Mouse (Mus musculus): ENCODE results near the gene Gnptg. TPM values are rescaled to one million over a fixed set of nuclear protein-coding genes. Genes with fewer than 3 reads are reported as not detected.

The Gnptg gene
- 8.7 TPM for polyA plus RNA-seq (2014; fragmentation: Illumina TruSeq; extraction: RNeasy Lipid Tissue Mini Kit (QIAGEN cat#74804); ENCODE audit: low replicate concordance)

DNA sequence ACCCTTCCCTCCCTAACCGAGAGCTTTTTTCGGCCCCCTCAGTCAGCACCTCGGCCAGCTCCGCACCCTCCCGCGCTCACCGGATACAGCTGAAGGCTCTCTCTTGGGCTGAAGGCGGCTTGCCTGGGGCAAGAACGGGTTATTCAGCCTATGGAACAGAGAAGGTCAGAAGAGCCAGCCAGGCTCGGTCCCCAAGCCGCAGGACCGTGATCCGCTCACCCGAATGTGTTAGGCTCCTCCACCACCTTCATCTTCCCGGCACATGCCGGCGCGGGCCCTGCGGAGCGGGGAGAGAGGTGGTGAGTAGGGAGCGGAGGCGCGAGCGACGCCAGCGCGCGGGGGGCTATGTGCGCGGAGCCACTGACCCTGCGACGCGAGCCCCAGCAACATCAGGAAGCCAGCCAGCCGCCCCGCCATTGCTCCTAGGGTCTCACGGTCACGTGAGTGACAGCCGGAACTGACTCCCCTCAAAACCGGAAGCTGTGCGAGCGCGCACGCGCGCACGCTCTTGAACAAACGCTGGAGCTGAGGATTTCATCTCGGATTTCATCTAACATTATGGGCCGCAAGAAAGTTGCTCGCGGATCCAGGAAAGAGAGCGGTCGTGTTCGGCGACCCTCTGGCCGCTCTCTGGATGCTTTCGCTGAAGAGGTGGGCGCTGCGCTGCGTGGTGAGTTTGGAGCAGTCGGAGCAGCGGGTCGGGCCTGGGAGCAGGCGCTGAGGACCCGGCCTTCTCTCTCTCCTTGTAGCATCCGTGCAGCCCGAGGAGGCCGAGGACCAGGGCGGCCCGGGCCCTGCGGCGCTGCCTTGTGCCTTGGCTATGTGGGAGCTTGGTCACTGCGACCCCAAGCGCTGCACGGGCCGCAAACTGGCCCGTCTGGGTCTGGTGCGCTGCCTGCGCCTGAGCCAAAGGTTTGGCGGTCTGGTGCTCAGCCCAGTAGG is at the start of gene Gnptg, which contains the start of gene Tsr3:
Gene Gnptg (minus strand): TSS at position 430 of the 942 bp plus-strand sequence.
Gene Tsr3 (plus strand): TSS at position 476 of the 942 bp plus-strand sequence.

GRCm38 (mm10) chr17:25274571-25275346 is 34.8 kb upstream of the Gnptg start, which contains the start of gene Ube2i:
TSS of gene Ube2i (minus strand) at chr17:25274622.

GRCm38 (mm10) chr17:25256140-25256754 is 16.3 kb upstream of the Gnptg start, which contains the start of gene Baiap3:
TSS of gene Baiap3 (minus strand) at chr17:25256364.

DNA sequence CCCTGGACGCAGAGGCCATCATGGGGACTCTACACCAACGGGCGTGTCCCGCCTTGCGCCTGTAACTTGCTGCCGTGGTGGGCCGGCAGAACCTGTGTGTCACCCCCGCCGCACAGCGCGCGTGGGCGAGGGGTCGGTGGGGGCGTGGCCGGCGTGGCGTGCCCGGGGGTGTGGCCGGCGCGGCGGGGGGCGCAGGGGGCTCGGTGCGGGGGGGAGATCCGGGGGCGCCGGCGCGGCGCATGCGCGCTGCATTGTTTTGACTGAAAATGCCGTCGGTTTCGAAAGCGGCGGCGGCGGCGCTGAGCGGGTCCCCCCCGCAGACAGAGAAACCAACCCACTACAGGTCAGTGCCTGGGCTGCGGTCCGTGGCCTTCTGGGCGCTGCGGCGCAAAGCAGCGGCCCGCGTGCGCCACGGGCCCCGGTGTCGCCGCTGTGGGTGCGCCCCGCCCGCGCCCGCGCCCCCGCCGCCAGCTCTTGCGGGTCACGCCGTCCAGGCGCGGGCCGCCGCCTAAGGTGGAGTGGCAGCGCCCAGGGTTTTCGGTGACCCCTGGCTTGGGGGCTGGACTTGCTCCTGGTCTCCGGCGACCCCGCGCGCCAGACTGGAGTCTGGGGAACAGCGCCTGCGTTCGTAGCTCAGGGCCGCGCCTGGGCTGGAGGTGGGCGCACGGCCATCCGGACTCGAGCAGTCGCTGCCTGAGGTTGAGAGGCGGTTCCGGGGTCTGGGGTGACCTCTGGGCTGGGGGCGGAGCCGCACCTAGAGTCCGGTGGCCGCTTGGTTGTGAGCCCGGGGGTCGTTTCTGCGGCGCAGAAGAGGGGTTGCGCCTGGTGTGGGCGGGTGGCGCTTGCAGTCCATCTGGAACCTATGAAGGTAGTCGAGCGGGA is 51.5 kb downstream of the Gnptg start, which contains the start of gene Unkl:
Gene Unkl (plus strand): TSS at position 248 of the 882 bp plus-strand sequence.

DNA sequence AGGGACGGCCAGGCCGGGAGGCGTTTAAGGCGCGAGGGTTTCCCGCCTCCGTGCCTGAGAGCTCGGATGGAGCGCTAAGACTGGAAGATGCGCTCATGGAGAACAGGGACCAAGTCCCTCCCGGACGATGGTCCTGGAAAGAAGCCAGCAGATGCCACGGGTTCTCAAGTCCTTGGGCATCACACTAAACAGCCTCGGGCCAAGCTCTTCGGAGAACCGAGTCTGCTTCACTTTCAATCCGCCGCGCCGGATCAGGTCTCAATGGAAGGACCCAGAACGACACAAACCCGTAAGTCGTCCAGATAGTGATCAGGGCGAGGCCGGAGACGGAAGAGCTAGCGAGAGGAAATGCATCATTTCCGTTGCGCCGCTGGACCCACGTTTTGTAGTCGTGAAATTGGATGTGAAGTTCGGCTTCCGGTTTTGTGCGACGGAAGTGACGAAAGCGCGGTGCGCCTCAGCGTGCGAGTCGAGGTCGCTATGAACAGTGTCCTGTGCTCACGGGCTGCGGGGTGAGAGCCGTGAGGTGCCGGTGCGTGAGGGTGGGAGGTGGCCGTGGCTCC is 55.7 kb downstream of the Gnptg start, which contains the start of gene BC003965:
Gene BC003965 (plus strand): TSS at position 426 of the 563 bp plus-strand sequence.

Other genes starting within 250 kb of the Gnptg start
- gene Cramp1l, start 224.3 kb downstream of the Gnptg start, polyA plus RNA-seq (2014; fragmentation: Illumina TruSeq; extraction: RNeasy Lipid Tissue Mini Kit (QIAGEN cat#74804); ENCODE audit: low replicate concordance), result 7.6 TPM
- 3.7 TPM for gene Ift140, start 224.0 kb downstream of the Gnptg start, polyA plus RNA-seq (2014; fragmentation: Illumina TruSeq; extraction: RNeasy Lipid Tissue Mini Kit (QIAGEN cat#74804); ENCODE audit: low replicate concordance)
- 2.1 TPM for gene Tmem204, start 156.5 kb downstream of the Gnptg start, polyA plus RNA-seq (2014; fragmentation: Illumina TruSeq; extraction: RNeasy Lipid Tissue Mini Kit (QIAGEN cat#74804); ENCODE audit: low replicate concordance)
- gene Telo2, start 124.2 kb downstream of the Gnptg start, polyA plus RNA-seq (2014; fragmentation: Illumina TruSeq; extraction: RNeasy Lipid Tissue Mini Kit (QIAGEN cat#74804); ENCODE audit: low replicate concordance), result 0.11 TPM
- gene Ptx4, start 119.4 kb downstream of the Gnptg start, polyA plus RNA-seq (2014; fragmentation: Illumina TruSeq; extraction: RNeasy Lipid Tissue Mini Kit (QIAGEN cat#74804); ENCODE audit: low replicate concordance), result not detected
- 2.5 TPM for gene Clcn7, start 106.7 kb downstream of the Gnptg start, polyA plus RNA-seq (2014; fragmentation: Illumina TruSeq; extraction: RNeasy Lipid Tissue Mini Kit (QIAGEN cat#74804); ENCODE audit: low replicate concordance)
- not detected for gene Ccdc154, start 77.7 kb downstream of the Gnptg start, polyA plus RNA-seq (2014; fragmentation: Illumina TruSeq; extraction: RNeasy Lipid Tissue Mini Kit (QIAGEN cat#74804); ENCODE audit: low replicate concordance)
- not detected for gene Gm38655, start 64.7 kb downstream of the Gnptg start, polyA plus RNA-seq (2014; fragmentation: Illumina TruSeq; extraction: RNeasy Lipid Tissue Mini Kit (QIAGEN cat#74804); ENCODE audit: low replicate concordance)
- 14.3 TPM for gene BC003965, start 55.6 kb downstream of the Gnptg start, polyA plus RNA-seq (2014; fragmentation: Illumina TruSeq; extraction: RNeasy Lipid Tissue Mini Kit (QIAGEN cat#74804); ENCODE audit: low replicate concordance)
- gene Unkl, start 51.7 kb downstream of the Gnptg start, polyA plus RNA-seq (2014; fragmentation: Illumina TruSeq; extraction: RNeasy Lipid Tissue Mini Kit (QIAGEN cat#74804); ENCODE audit: low replicate concordance), result 19.8 TPM
- gene Tsr3, start within 50 bp of the Gnptg start, polyA plus RNA-seq (2014; fragmentation: Illumina TruSeq; extraction: RNeasy Lipid Tissue Mini Kit (QIAGEN cat#74804); ENCODE audit: low replicate concordance), result 2.1 TPM
- 0.33 TPM for gene Baiap3, start 16.2 kb upstream of the Gnptg start, polyA plus RNA-seq (2014; fragmentation: Illumina TruSeq; extraction: RNeasy Lipid Tissue Mini Kit (QIAGEN cat#74804); ENCODE audit: low replicate concordance)
- gene Ube2i, start 34.5 kb upstream of the Gnptg start, polyA plus RNA-seq (2014; fragmentation: Illumina TruSeq; extraction: RNeasy Lipid Tissue Mini Kit (QIAGEN cat#74804); ENCODE audit: low replicate concordance), result 184 TPM
- not detected for gene Prss34, start 58.3 kb upstream of the Gnptg start, polyA plus RNA-seq (2014; fragmentation: Illumina TruSeq; extraction: RNeasy Lipid Tissue Mini Kit (QIAGEN cat#74804); ENCODE audit: low replicate concordance)
- not detected for gene Prss28, start 68.5 kb upstream of the Gnptg start, polyA plus RNA-seq (2014; fragmentation: Illumina TruSeq; extraction: RNeasy Lipid Tissue Mini Kit (QIAGEN cat#74804); ENCODE audit: low replicate concordance)
- not detected for gene Prss29, start 78.5 kb upstream of the Gnptg start, polyA plus RNA-seq (2014; fragmentation: Illumina TruSeq; extraction: RNeasy Lipid Tissue Mini Kit (QIAGEN cat#74804); ENCODE audit: low replicate concordance)
- gene Tpsab1, start 105.4 kb upstream of the Gnptg start, polyA plus RNA-seq (2014; fragmentation: Illumina TruSeq; extraction: RNeasy Lipid Tissue Mini Kit (QIAGEN cat#74804); ENCODE audit: low replicate concordance), result not detected
- gene Tpsb2, start 126.2 kb upstream of the Gnptg start, polyA plus RNA-seq (2014; fragmentation: Illumina TruSeq; extraction: RNeasy Lipid Tissue Mini Kit (QIAGEN cat#74804); ENCODE audit: low replicate concordance), result not detected
- gene Tpsg1, start 129.1 kb upstream of the Gnptg start, polyA plus RNA-seq (2014; fragmentation: Illumina TruSeq; extraction: RNeasy Lipid Tissue Mini Kit (QIAGEN cat#74804); ENCODE audit: low replicate concordance), result 1.7 TPM
- 0.78 TPM for gene Cacna1h, start 193.7 kb upstream of the Gnptg start, polyA plus RNA-seq (2014; fragmentation: Illumina TruSeq; extraction: RNeasy Lipid Tissue Mini Kit (QIAGEN cat#74804); ENCODE audit: low replicate concordance)
- gene Tekt4, start 214.5 kb upstream of the Gnptg start, polyA plus RNA-seq (2014; fragmentation: Illumina TruSeq; extraction: RNeasy Lipid Tissue Mini Kit (QIAGEN cat#74804); ENCODE audit: low replicate concordance), result not detected